Comparison of ENCODE assay signal across 22 mouse cellular contexts in the genomic region with DNA sequence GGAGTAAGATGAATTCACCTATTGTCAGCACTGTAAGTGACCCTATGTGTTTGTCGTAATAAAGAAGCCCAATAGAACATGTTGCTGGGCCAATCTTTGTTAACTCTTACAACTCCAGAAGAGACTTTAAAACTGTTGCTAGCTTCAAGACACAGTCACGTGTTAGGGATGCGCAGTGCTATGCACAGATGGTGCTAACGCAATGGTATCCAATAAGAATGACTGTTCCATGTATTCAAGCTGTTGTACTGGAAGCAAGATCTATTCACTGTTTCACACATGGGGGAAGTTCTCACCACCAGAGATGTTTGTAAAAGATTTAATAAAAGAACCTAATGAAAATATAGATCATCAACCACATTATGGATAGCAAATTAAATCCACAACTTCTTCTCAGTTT.
"Had no signal": no experiment of that assay in that cellular context is flagged by ENCODE, and none has a peak within 500 bp of the region (broad histone marks: within the 10 kb centered on the region; RNA-seq: fewer than 3 reads in every experiment).

No protein-coding gene starts in this region.

- H3K9me3 ChIP-seq: limb, embryonic 10.5 days; limb, embryonic 13.5 days; liver, embryonic 12.5 days; liver, embryonic 15.5 days; lung, embryonic 15.5 days; megakaryocyte, embryonic 14.5 days; midbrain, embryonic 10.5 days; midbrain, embryonic 13.5 days; neural tube, embryonic 13.5 days; stomach, embryonic 15.5 days had no signal

- H3K27ac ChIP-seq: kidney, postnatal 0 days; limb, embryonic 10.5 days; limb, embryonic 13.5 days; liver, embryonic 12.5 days; liver, embryonic 15.5 days; lung, embryonic 15.5 days; midbrain, embryonic 10.5 days; midbrain, embryonic 13.5 days; neural tube, embryonic 13.5 days; stomach, embryonic 15.5 days had no signal

- H3K4me3 ChIP-seq: limb, embryonic 10.5 days; limb, embryonic 13.5 days; liver, embryonic 12.5 days; liver, embryonic 15.5 days; lung, embryonic 15.5 days; megakaryocyte, embryonic 14.5 days; midbrain, embryonic 10.5 days; midbrain, embryonic 13.5 days; myocyte; neural tube, embryonic 13.5 days; stomach, embryonic 15.5 days had no signal

- H3K4me1 ChIP-seq: liver, embryonic 12.5 days; midbrain, embryonic 10.5 days; midbrain, embryonic 13.5 days had no signal

- H3K36me3 ChIP-seq: limb, embryonic 10.5 days; limb, embryonic 13.5 days; liver, embryonic 12.5 days; liver, embryonic 15.5 days; lung, embryonic 15.5 days; midbrain, embryonic 10.5 days; midbrain, embryonic 13.5 days; neural tube, embryonic 13.5 days; stomach, embryonic 15.5 days had no signal

- ATAC-seq: liver, embryonic 12.5 days; midbrain, embryonic 13.5 days; midbrain, embryonic 16.5 days had no signal

- H3K9ac ChIP-seq: limb, embryonic 13.5 days; liver, embryonic 12.5 days; liver, embryonic 15.5 days; lung, embryonic 15.5 days; midbrain, embryonic 13.5 days; neural tube, embryonic 13.5 days; stomach, embryonic 15.5 days had no signal

- H3K27me3 ChIP-seq: limb, embryonic 13.5 days; liver, embryonic 12.5 days; liver, embryonic 15.5 days; lung, embryonic 15.5 days; megakaryocyte, embryonic 14.5 days; midbrain, embryonic 13.5 days; neural tube, embryonic 13.5 days; stomach, embryonic 15.5 days had no signal

- DNase-seq: kidney, adult 2 months; kidney, postnatal 36 days; liver; lung, adult 18-20 months; lung, postnatal 10 days; retina, postnatal 1 day; right cerebral cortex, postnatal 25 days; spleen, adult 18-20 months; thymus, postnatal 25 days had no signal

- H3K4me2 ChIP-seq: limb, embryonic 13.5 days; liver, embryonic 12.5 days; liver, embryonic 15.5 days; lung, embryonic 15.5 days; midbrain, embryonic 13.5 days; neural tube, embryonic 13.5 days; stomach, embryonic 15.5 days had no signal
